Mouse (Mus musculus): ENCODE results near the gene Cab39l.

- TF ChIP-seq POLR2A (IDR thresholded peaks at IDR 0.05; ENCODE audit: control insufficient read depth, extremely low read depth, insufficient read depth, low read length, poor library complexity) (no peak), CTCF (IDR thresholded peaks at IDR 0.05; ENCODE audit: borderline replicate concordance, control insufficient read depth, extremely low read depth, insufficient read depth, low read length, poor library complexity) (no peak)
Observed at GRCm38 (mm10) chr14:59625806-59626364, 185.1 kb downstream of the Cab39l start.

Data from thymus, adult 2 months (tissue).